Mouse (Mus musculus) E14TG2a.4 (cell line): ENCODE results near the gene Tm7sf2.

Experiments
- CTCF ChIP-seq: conservative IDR thresholded peaks from 2 replicates; pipeline ENCODE4 v1.5.1; 2014; ENCODE audit warnings: low read length
- POU5F1 ChIP-seq: IDR thresholded peaks from 2 replicates; pipeline ENCODE4 v1.6.1; 2014; ENCODE audit warnings: low read length, borderline replicate concordance

DNA sequence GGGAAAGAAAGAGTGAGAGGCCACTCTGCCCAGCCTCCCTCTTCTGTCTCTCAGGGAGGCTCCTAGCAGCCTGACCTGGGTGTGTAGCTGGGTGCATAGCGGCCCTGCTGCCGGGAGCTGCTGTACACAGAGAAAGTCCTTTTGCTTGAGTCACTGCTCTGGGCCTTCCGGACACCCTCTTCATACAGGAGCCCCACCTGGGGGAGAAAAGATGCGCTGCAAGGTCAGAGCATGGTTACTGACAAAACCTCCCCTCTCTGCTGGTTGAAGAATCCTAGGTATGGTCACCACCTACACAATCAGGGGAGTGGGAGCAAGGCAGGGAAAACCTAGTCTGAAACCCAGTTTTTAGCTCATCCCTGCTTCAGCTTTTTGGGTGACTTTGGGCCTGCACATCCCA is 778 bp upstream of the Tm7sf2 start:
- TF ChIP-seq CTCF = no peak
- no peak for TF ChIP-seq POU5F1
